Mouse (Mus musculus): Measurements from ENCODE around the gene Tut1.

- TF ChIP-seq CTCF (IDR thresholded peaks at IDR 0.05; ENCODE audit: borderline replicate concordance, insufficient read depth, low read depth, low read length) (no peak), POLR2A (IDR thresholded peaks at IDR 0.05; ENCODE audit: borderline replicate concordance, insufficient read depth, low read length) (peak; percentile 84)
Observed at GRCm38 (mm10) chr19:8941515-8942217, 12.0 kb upstream of the Tut1 start, which contains the start of gene Mta2.
